Mouse (Mus musculus) hindbrain, postnatal 0 days (tissue): Measurements from ENCODE around the gene Hjurp. TPM values are rescaled to one million over a fixed set of nuclear protein-coding genes. Genes with fewer than 3 reads are reported as not detected.
A peak's percentile ranks its signal among the peaks of the same experiment; 100 is the strongest.

Experiments used
- ATAC-seq: fragments of 200-750 bp; cut with Nextera tagmentation; 2 replicates; pipeline ENCODE4 v1.8.0; 2017; ENCODE audit warnings: mild to moderate bottlenecking, moderate TSS enrichment, moderate library complexity
- DNase-seq: peaks from one replicate; pipeline ENCODE4 v3.0.0-alpha.2; 2015; ENCODE audit warnings: low spot score
- H3K27ac ChIP-seq: fragments of 300-500 bp; sonication (generic); 2 replicates; pipeline ENCODE4 v1.5.1; 2014; ENCODE audit warnings: mild to moderate bottlenecking
- H3K27me3 ChIP-seq: fragments of 300-500 bp; sonication (generic); 2 replicates; pipeline ENCODE4 v1.6.1; 2014; ENCODE audit warnings: low read length, mixed read lengths; ENCODE audit not compliant: insufficient read depth
- H3K36me3 ChIP-seq: fragments of 300-500 bp; sonication (generic); 2 replicates; pipeline ENCODE4 v1.6.1; 2014; ENCODE audit warnings: low read length, mixed read lengths; ENCODE audit not compliant: insufficient read depth
- H3K4me1 ChIP-seq: fragments of 300-500 bp; sonication (generic); 2 replicates; pipeline ENCODE4 v1.6.1; 2014; ENCODE audit warnings: antibody characterized with exemption, low read length, mixed read lengths; ENCODE audit not compliant: insufficient read depth
- H3K4me2 ChIP-seq: fragments of 300-500 bp; sonication (generic); 2 replicates; pipeline ENCODE4 v1.6.1; 2014; ENCODE audit warnings: low read depth, mild to moderate bottlenecking, low read length, moderate library complexity, mixed read lengths
- H3K4me3 ChIP-seq: fragments of 300-500 bp; sonication (generic); 2 replicates; pipeline ENCODE4 v1.5.1; 2014; ENCODE audit warnings: low read length
- H3K9ac ChIP-seq: fragments of 300-500 bp; sonication (generic); replicated peaks from 2 replicates; pipeline ENCODE4 v1.6.1; 2014; ENCODE audit warnings: mild to moderate bottlenecking, low read length, moderate library complexity, mixed read lengths
- H3K9me3 ChIP-seq: fragments of 300-500 bp; sonication (generic); 2 replicates; pipeline ENCODE4 v1.6.1; 2016; ENCODE audit warnings: low read length, mixed read lengths
- CTCF ChIP-seq: IDR thresholded peaks from 2 replicates; pipeline ENCODE4 v1.5.1; 2016; ENCODE audit warnings: antibody characterized with exemption, control low read depth, low read depth
- WGBS: fragments of 180-500 bp; shearing (Covaris S2); extraction: QIAGEN DNeasy Blood & Tissue Kit; methylation state at CpG from one replicate; pipeline ENCODE4 v1.1.7; 2014; 5-methylcytosine and 5-hydroxymethylcytosine counted together
- polyA plus RNA-seq: library from polyadenylated mRNA; unstranded; fragments of >200 nt; fragmentation: Nextera tagmentation; extraction: Ambion mirVana; gene quantifications from 2 replicates; pipeline ENCODE4 v1.2.1, GENCODE M21; 2015
- total RNA-seq: library from RNA; depleted of rRNA; stranded (reverse); fragments of >200 nt; gene quantifications from 2 replicates; pipeline ENCODE4 v1.2.3, GENCODE M21; 2014

The Hjurp gene
- total and polyA plus RNA-seq, 2 experiments from 2014 or later = 47.2 to 86.3 TPM

DNA sequence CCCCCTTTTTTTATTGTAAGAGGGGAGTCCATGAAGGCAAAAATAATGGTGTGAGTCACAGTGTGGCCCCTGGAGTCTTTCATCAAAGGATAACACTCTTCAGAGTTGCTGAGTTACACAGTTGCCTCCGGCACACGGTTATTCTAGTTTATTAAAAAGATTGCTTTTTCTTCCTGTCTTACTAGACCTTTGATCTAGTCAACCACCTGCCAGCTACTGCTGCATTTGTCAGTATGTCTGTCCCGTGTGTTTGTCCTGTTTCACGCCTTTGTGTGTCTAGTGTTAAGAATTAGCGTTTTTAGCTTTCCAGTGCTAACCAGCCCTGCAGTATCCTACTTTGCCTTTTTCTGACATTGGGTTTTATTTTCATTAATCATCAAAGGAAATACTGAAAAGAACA lies 8.2 kb upstream of the Hjurp start:
- DNase-seq (no peak), ATAC-seq (no peak)
- H3K36me3 ChIP-seq = no peaks in the 10 kb centered on the region
- H3K4me1 ChIP-seq = no peaks in the 10 kb centered on the region
- H3K27me3 ChIP-seq = no peaks in the 10 kb centered on the region
- H3K9me3 ChIP-seq = peaks cover 59% of the 10 kb centered on the region
- no peak for TF ChIP-seq CTCF
- no peak overlapping the region for H3K4me3 ChIP-seq
- 69% methylated on average over 5 of the region's 5 CpGs for WGBS
- H3K9ac ChIP-seq = no peak overlapping the region
- H3K4me2 ChIP-seq = no peak overlapping the region
- no peak overlapping the region for H3K27ac ChIP-seq

DNA sequence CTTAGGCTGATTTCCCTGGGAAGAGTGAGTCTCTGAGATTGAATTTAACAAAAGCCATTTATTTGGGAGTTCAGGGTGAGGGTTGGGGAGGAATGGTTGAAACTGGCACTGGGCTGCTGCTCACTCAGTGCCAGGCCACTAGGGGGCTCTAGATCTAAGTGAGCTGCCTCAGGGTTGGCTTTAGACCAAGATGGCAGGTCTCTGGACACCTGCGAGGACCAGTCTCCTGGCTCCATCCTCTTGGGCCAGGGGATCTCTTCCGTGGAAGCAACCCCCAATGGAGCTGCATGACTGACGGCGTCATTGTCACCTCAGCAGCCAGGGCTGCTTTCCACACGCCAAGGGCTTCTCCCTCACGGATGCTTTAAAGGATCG lies 7.5 kb upstream of the Hjurp start:
- Histone ChIP-seq H3K27ac (no peak overlapping the region), H3K9ac (no peak overlapping the region), H3K9me3 (peaks cover 51% of the 10 kb centered on the region), H3K4me3 (no peak overlapping the region), H3K36me3 (no peaks in the 10 kb centered on the region), H3K27me3 (no peaks in the 10 kb centered on the region), H3K4me1 (no peaks in the 10 kb centered on the region), H3K4me2 (no peak overlapping the region)
- TF ChIP-seq CTCF = peak; percentile 65
- DNase-seq = peak; percentile 64
- 65% methylated on average over 7 of the region's 7 CpGs for WGBS
- ATAC-seq = no peak

DNA sequence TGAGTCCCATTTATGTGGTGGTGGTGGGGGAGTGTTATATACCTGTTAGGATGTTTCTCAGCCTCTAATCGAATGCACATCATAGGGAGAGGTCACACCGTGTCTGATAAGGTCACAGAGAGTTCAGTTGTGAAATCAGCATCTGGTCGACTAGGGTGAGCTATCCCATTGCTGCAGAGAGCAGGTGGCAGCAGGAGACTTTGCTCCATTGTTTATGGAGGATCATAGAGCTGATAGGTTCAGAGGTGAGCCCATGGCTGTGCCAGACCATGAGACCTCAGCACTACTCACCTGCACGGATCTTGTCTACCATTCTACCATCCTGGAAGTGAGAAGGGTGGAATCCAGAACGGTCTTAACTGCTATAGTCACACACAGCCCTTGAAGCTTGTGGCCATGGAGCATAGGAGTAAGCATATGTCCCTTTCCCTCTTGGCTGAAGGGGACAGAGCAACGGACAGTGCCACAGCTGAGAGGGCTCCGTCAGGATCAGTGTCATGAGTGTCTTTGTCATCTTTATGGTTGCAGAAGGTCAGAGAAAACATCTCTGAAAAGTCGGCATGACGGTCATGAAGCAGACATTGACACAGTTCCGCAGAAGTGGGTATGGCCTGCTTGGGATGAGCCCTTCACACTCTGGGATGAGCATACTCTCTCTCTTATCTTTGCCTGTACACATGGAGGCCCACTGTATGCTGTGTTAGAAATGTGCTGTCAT lies 7.0 kb upstream of the Hjurp start:
- H3K4me3 ChIP-seq = no peak overlapping the region
- WGBS = 62% methylated on average over 10 of the region's 10 CpGs
- ATAC-seq (0 out of 2 replicates have a peak, but pooled peaks have one; percentile 13), DNase-seq (no peak)
- no peak for TF ChIP-seq CTCF
- H3K27me3 ChIP-seq = no peaks in the 10 kb centered on the region
- H3K4me1 ChIP-seq = no peaks in the 10 kb centered on the region
- no peaks in the 10 kb centered on the region for H3K36me3 ChIP-seq
- no peak overlapping the region for H3K9ac ChIP-seq
- peaks cover 51% of the 10 kb centered on the region for H3K9me3 ChIP-seq
- H3K27ac ChIP-seq = no peak overlapping the region
- H3K4me2 ChIP-seq = no peak overlapping the region

DNA sequence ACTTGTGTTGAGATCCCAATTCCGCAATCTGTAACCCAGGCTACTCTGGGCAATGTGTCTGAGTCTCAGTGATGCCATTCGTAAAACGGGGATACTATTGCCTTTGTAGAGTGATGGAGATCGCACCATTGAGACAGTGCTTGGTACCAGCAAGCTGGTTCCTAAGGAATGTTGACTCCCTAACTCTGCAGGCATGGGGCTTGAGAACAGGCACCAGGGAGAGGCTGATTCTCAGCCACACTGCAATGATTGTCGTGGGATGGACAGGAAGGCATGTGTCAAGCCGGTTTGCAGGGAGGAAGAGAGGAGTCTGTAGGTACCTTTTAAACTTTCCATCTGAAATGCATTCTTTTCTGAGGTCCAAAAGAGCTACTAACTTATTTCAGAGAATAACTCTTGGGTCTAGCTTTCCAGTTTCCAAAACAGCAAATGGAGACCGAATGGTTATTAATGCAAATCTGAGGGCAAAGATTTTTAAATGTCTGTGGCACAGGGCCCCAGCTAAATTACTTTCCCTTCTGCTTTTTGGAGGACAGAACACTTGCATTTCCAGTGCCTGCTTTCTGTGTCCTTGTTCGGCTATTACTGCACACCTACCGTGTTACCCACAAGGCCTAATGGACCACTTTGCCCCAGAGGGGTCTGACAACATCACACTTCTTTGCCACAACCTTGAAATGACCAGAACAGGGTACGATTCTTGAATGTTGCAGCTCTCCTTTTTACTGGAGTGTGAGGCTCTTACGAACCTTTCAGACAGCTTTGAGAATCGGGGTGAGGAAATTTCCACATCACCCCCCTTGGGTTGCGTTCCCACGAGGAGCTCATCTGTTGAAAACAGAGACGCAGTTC lies 6.2 kb upstream of the Hjurp start:
- Histone ChIP-seq H3K9me3 (peaks cover 48% of the 10 kb centered on the region), H3K4me1 (no peaks in the 10 kb centered on the region), H3K36me3 (no peaks in the 10 kb centered on the region), H3K9ac (no peak overlapping the region), H3K27me3 (no peaks in the 10 kb centered on the region), H3K27ac (no peak overlapping the region), H3K4me2 (no peak overlapping the region), H3K4me3 (no peak overlapping the region)
- no peak for ATAC-seq
- WGBS = 80% methylated on average over 15 of the region's 15 CpGs
- no peak for TF ChIP-seq CTCF
- no peak for DNase-seq

DNA sequence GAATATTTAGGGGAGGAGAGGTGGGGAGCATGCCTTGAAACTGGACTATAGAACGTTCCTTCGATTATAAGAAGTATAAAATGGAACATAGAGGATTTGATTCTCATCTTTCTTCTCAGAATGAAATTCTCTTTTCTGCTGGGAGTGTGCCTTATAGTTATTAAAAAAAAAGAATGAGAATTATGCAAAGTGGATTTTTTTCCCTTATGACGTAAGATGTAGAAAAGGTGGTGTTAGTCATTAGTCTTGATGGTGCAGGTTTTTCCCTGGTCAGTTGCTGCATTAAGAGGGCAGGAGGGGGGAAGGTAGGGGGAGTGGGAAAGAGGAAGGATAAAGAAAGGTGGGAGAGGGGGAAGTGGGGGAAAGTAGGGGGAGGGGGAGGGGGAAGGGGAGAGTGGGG lies 4.9 kb upstream of the Hjurp start:
- H3K27ac ChIP-seq = no peak overlapping the region
- no peak for DNase-seq
- no peak overlapping the region for H3K9ac ChIP-seq
- peaks cover 37% of the 10 kb centered on the region for H3K9me3 ChIP-seq
- H3K4me1 ChIP-seq = 0 out of 2 replicates have a peak, but pooled peaks cover 7% of the 10 kb centered on the region
- no peaks in the 10 kb centered on the region for H3K27me3 ChIP-seq
- no peak for TF ChIP-seq CTCF
- no peak overlapping the region for H3K4me2 ChIP-seq
- WGBS = 61% methylated on average over 3 of the region's 3 CpGs
- no peak overlapping the region for H3K4me3 ChIP-seq
- H3K36me3 ChIP-seq = no peaks in the 10 kb centered on the region
- no peak for ATAC-seq

DNA sequence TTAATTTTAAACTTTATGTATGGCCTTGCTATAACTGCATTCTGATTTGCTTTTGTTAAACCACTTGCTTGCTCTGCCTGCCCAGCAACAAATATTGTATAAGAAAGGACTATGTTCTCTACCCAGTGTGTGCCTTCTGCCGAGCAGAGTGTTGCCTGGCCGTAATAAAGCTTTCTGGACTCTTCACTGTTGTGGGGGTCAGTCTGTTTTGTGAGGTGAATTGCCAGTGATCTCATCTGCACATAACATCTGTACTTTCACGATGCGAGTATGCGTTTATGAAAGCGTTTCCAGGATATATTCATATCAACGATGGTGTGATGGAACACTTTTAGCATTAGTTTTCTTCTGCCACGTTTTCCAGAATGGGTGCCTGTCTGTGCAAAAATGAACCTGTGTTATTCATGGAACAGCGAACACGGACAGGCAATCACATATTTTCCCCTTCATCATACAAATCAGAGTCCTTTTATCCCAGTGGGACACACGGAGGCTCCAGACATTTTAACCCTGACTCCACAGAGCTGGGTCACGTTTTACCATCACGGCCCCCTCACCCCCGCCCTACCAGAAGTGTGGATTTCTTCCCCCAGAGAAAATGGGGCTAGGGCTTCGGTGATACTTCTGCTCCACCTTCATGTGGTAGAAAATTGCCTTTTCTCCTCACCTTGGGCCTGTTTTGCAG lies 2.7 kb upstream of the Hjurp start:
- Histone ChIP-seq H3K9me3 (peaks cover 26% of the 10 kb centered on the region), H3K27ac (no peak overlapping the region), H3K9ac (no peak overlapping the region), H3K27me3 (no peaks in the 10 kb centered on the region), H3K4me2 (no peak overlapping the region), H3K4me3 (no peak overlapping the region), H3K4me1 (peaks cover 19% of the 10 kb centered on the region), H3K36me3 (no peaks in the 10 kb centered on the region)
- no peak for TF ChIP-seq CTCF
- 71% methylated on average over 15 of the region's 15 CpGs for WGBS
- no peak for DNase-seq
- no peak for ATAC-seq
